Mouse (Mus musculus) neural tube, postnatal 0 days (tissue): ENCODE measurements around the gene Esrp2. TPM values are rescaled to one million over a fixed set of nuclear protein-coding genes. Genes with fewer than 3 reads are reported as not detected.

ENCODE experiments used
- polyA plus RNA-seq: library from polyadenylated mRNA; unstranded; fragments of >200 nt; fragmentation: Nextera tagmentation; extraction: Ambion mirVana; gene quantifications from 2 replicates; pipeline ENCODE4 v1.2.1, GENCODE M21; 2015

Esrp2 gene
- polyA plus RNA-seq = 0.13 and 0.48 TPM in 2 replicates

GRCm38 (mm10) chr8:106136156-106137130 is at the start of gene Esrp2:
Esrp2 (minus strand) TSS chr8:106136974.

GRCm38 (mm10) chr8:106168356-106169016 is 31.7 kb upstream of the Esrp2 start, which contains the start of gene Slc7a6:
Slc7a6 (plus strand) TSS chr8:106168857.

GRCm38 (mm10) chr8:106149801-106150652 is 13.3 kb upstream of the Esrp2 start, which contains the start of gene Pla2g15:
Pla2g15 (plus strand) TSS chr8:106150399.

Other genes with a start within 250 kb of the Esrp2 start
- 2.4 and 5.5 TPM in 2 replicates for gene Nrn1l, start 243.4 kb downstream of the Esrp2 start, polyA plus RNA-seq
- gene Pskh1, start 236.5 kb downstream of the Esrp2 start, polyA plus RNA-seq = 8.6 and 9.3 TPM in 2 replicates
- gene Ctrl, start 203.1 kb downstream of the Esrp2 start, polyA plus RNA-seq = 1.8 and 2.8 TPM in 2 replicates
- 127 and 138 TPM in 2 replicates for gene Psmb10, start 198.5 kb downstream of the Esrp2 start, polyA plus RNA-seq
- gene Lcat, start 193.6 kb downstream of the Esrp2 start, polyA plus RNA-seq = 16.8 TPM in 2 replicates
- gene Slc12a4, start 170.9 kb downstream of the Esrp2 start, polyA plus RNA-seq = 15.6 and 15.7 TPM in 2 replicates
- gene Dpep3, start 157.5 kb downstream of the Esrp2 start, polyA plus RNA-seq = not detected in 2 replicates
- 25.2 and 25.4 TPM in 2 replicates for gene Dus2, start 145.6 kb downstream of the Esrp2 start, polyA plus RNA-seq
- gene Dpep2nb, start 131.0 kb downstream of the Esrp2 start, polyA plus RNA-seq = 0.21 TPM in 1 of 2 replicates, not detected in the other
- 19.0 and 19.6 TPM in 2 replicates for gene Ddx28, start 125.1 kb downstream of the Esrp2 start, polyA plus RNA-seq
- gene Nfatc3, start 78.1 kb downstream of the Esrp2 start, polyA plus RNA-seq = 2.7 and 2.9 TPM in 2 replicates
- 15.2 and 15.4 TPM in 2 replicates for gene Pla2g15, start 13.4 kb upstream of the Esrp2 start, polyA plus RNA-seq
- 46.4 and 47.3 TPM in 2 replicates for gene Slc7a6, start 31.9 kb upstream of the Esrp2 start, polyA plus RNA-seq
- 32.3 and 36.1 TPM in 2 replicates for gene Slc7a6os, start 74.0 kb upstream of the Esrp2 start, polyA plus RNA-seq
- 49.1 and 56.5 TPM in 2 replicates for gene Prmt7, start 74.0 kb upstream of the Esrp2 start, polyA plus RNA-seq
- 43.8 and 49.5 TPM in 2 replicates for gene Smpd3, start 201.0 kb upstream of the Esrp2 start, polyA plus RNA-seq